Mouse (Mus musculus): ENCODE results near the gene Ulk4.

DNA sequence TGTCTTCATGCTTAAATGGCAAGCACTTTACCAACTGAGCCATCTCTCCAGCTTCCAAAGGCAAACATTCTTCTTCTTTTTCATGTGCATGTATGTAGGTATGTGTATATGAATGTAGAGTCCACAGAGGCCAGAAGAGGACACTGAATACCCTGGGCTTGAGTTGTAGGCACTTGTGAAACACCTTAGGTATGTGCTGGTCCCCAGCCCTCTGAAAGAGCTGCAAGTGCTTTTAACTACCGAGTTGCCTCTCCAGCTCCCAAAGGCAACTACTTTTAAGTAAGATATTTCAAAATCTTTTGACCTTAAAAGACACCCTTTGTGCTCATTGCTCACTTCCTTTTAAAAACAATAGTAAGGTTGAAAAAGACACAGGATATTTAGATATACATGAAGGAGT, 350.9 kb downstream of the Ulk4 start:
- TF ChIP-seq POLR2A (IDR thresholded peaks at IDR 0.05; ENCODE audit: control insufficient read depth in 1 of 2, insufficient read depth in 1 of 2, low read depth in 1 of 2, low read length in 2 of 2, poor library complexity in 1 of 2) (no peak), RCOR1 (IDR thresholded peaks at IDR 0.05; ENCODE audit: low read depth, low read length) (no peak), UBTF (IDR thresholded peaks at IDR 0.05; ENCODE audit: borderline replicate concordance, insufficient read depth, low read depth, low read length) (no peak), ETS1 (IDR thresholded peaks at IDR 0.05; ENCODE audit: low read depth, low read length) (no peak), CTCF (IDR thresholded peaks at IDR 0.05 in 2 of 3, conservative IDR thresholded peaks at IDR 0.05 in 1 of 3; ENCODE audit: control insufficient read depth in 1 of 3, insufficient read depth in 1 of 3, low read depth in 2 of 3, low read length in 3 of 3, poor library complexity in 1 of 3, severe bottlenecking in 1 of 3) (no peak), USF1 (IDR thresholded peaks at IDR 0.05; ENCODE audit: low read depth, low read length) (no peak), GATA1 (IDR thresholded peaks at IDR 0.05; ENCODE audit: low read depth, low read length) (no peak), TAL1 (IDR thresholded peaks at IDR 0.05; ENCODE audit: low read length) (no peak), NELFE (IDR thresholded peaks at IDR 0.05; ENCODE audit: low read depth, low read length) (no peak)
